Mouse (Mus musculus) forebrain, embryonic 12.5 days (tissue): Measurements from ENCODE around the gene B3galnt2. TPM values are rescaled to one million over a fixed set of nuclear protein-coding genes. Genes with fewer than 3 reads are reported as not detected.
"Not testable (repeated sequence)": the region's sequence is repeated elsewhere in the genome, so short reads cannot be mapped to it uniquely, and the experiment has no call there.

Source experiments
- ATAC-seq: fragments of 200-750 bp; cut with Nextera tagmentation; 2 replicates; pipeline ENCODE4 v1.8.0; 2017; ENCODE audit warnings: moderate TSS enrichment; ENCODE audit not compliant: low FRiP score
- H3K27ac ChIP-seq: fragments of 300-500 bp; sonication (generic); 2 replicates; pipeline ENCODE4 v1.5.1; 2016; ENCODE audit warnings: mild to moderate bottlenecking
- H3K27me3 ChIP-seq: fragments of 300-500 bp; sonication (generic); 2 replicates; pipeline ENCODE4 v1.6.1; 2016; ENCODE audit warnings: mild to moderate bottlenecking
- H3K36me3 ChIP-seq: fragments of 300-500 bp; sonication (generic); replicated peaks from 2 replicates; pipeline ENCODE4 v1.6.1; 2016; ENCODE audit warnings: mild to moderate bottlenecking
- H3K4me1 ChIP-seq: fragments of 300-500 bp; sonication (generic); 2 replicates; pipeline ENCODE4 v1.6.1; 2016
- H3K4me2 ChIP-seq: fragments of 300-500 bp; sonication (generic); 2 replicates; pipeline ENCODE4 v1.6.1; 2016; ENCODE audit warnings: mild to moderate bottlenecking, moderate library complexity
- H3K4me3 ChIP-seq: fragments of 300-500 bp; sonication (generic); replicated peaks from 2 replicates; pipeline ENCODE4 v1.5.1; 2016; ENCODE audit warnings: mild to moderate bottlenecking
- H3K9ac ChIP-seq: fragments of 300-500 bp; sonication (generic); 2 replicates; pipeline ENCODE4 v1.6.1; 2016; ENCODE audit warnings: mild to moderate bottlenecking
- H3K9me3 ChIP-seq: fragments of 300-500 bp; sonication (generic); 2 replicates; pipeline ENCODE4 v1.6.1; 2016
- WGBS: fragments of 180-500 bp; shearing (Covaris S2); methylation state at CpG from one replicate; pipeline ENCODE4 v1.1.7; 2016; 5-methylcytosine and 5-hydroxymethylcytosine counted together
- polyA plus RNA-seq: library from polyadenylated mRNA; unstranded; fragments of >200 nt; fragmentation: Nextera tagmentation; extraction: Ambion mirVana; gene quantifications from 2 replicates; pipeline ENCODE4 v1.2.1, GENCODE M21; 2016

Gene B3galnt2
- polyA plus RNA-seq, 1 experiment from 2014 or later: 40.2 TPM

GRCm38 (mm10) chr13:14014001-14014400 lies 59.7 kb downstream of the B3galnt2 start:
- no peak for ATAC-seq
- 91% methylated on average over 2 of the region's 2 CpGs for WGBS
- peaks cover 62% of the 10 kb centered on the region for H3K36me3 ChIP-seq

GRCm38 (mm10) chr13:14014540-14014939 lies 60.3 kb downstream of the B3galnt2 start:
- no peak overlapping the region for H3K4me3 ChIP-seq
- H3K27ac ChIP-seq: no peak overlapping the region
- WGBS: 95% methylated on average over 4 of the region's 4 CpGs
- H3K27me3 ChIP-seq: no peaks in the 10 kb centered on the region
- no peak for ATAC-seq
- no peaks in the 10 kb centered on the region for H3K4me1 ChIP-seq
- peaks cover 63% of the 10 kb centered on the region for H3K36me3 ChIP-seq
- H3K9ac ChIP-seq: no peak overlapping the region
- H3K9me3 ChIP-seq: no peaks in the 10 kb centered on the region
- H3K4me2 ChIP-seq: no peak overlapping the region

More at GRCm38 (mm10) chr13:14014001-14014400, 59.7 kb downstream of the B3galnt2 start:
- Histone ChIP-seq H3K4me1 (no peaks in the 10 kb centered on the region), H3K4me2 (no peak overlapping the region), H3K9ac (no peak overlapping the region), H3K4me3 (no peak overlapping the region), H3K27ac (no peak overlapping the region), H3K27me3 (no peaks in the 10 kb centered on the region), H3K9me3 (no peaks in the 10 kb centered on the region)

DNA sequence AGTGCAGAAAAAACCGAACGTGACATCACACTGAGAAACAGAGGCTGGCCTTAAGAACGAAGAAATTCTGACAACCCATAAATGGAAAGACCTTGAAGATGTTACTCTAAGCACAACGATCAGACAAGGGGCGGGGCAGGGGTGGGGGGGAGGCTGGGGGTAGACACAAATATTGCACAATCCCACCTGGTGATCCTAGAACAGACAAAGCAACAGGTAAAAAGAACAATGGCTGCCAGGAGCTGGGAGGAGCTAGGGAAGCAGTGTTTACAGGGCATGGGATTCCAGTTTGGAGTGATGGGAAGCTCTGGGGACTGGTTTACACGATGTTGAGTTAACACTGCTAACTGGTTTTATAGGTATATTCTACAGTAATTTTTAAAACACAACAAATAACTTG lies 61.3 kb downstream of the B3galnt2 start:
- no peaks in the 10 kb centered on the region for H3K4me1 ChIP-seq
- no peak overlapping the region for H3K4me2 ChIP-seq
- peaks cover 62% of the 10 kb centered on the region for H3K36me3 ChIP-seq
- no peak overlapping the region for H3K9ac ChIP-seq
- no peaks in the 10 kb centered on the region for H3K27me3 ChIP-seq
- WGBS: 91% methylated on average over 6 of the region's 6 CpGs
- H3K9me3 ChIP-seq: no peaks in the 10 kb centered on the region
- no peak overlapping the region for H3K27ac ChIP-seq
- ATAC-seq: no peak
- H3K4me3 ChIP-seq: no peak overlapping the region

DNA sequence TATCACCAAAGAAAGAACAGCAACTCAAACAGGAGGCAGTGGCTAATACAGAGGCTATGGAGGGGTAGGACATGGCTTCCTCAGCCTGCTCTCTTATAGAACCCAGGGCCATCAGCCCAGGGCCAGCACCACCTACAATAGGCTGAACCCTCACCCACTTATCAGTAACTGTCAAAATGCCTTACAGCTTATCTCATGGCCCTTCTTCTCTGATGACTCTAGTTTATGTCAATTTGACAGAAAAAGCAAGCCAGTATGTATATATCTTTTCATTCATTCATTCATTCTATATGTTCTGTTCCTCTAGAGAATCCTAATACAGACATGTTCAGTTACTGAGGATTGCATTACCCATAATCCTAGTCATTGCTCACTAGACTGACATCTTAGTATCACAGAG lies 64.0 kb downstream of the B3galnt2 start:
- H3K36me3 ChIP-seq: peaks cover 44% of the 10 kb centered on the region
- H3K27ac ChIP-seq: no peak overlapping the region
- no peak overlapping the region for H3K4me3 ChIP-seq
- no peak overlapping the region for H3K9ac ChIP-seq
- H3K27me3 ChIP-seq: no peaks in the 10 kb centered on the region
- ATAC-seq: no peak
- no peaks in the 10 kb centered on the region for H3K9me3 ChIP-seq
- no peak overlapping the region for H3K4me2 ChIP-seq
- no peaks in the 10 kb centered on the region for H3K4me1 ChIP-seq

DNA sequence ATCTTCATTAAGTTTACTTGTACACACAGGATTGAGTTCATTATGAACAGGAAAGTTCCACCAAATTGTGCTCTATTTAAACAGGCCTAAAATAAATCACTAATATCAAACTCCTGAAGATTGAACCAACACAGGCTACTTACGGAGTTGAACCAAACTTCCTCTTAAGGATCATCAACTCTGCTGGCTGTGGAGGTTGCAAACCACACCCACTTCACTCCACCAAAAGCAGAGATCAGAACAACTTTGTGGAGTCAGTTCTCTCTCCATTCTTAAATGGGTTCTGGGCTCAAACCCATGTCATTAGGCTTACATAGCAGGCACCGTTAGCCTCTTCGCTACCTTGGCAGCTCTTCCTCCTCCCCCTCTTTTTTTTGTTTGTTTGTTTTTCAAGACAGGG lies 64.6 kb downstream of the B3galnt2 start:
- Histone ChIP-seq H3K9ac (no peak overlapping the region), H3K36me3 (peaks cover 40% of the 10 kb centered on the region), H3K4me3 (no peak overlapping the region), H3K27ac (no peak overlapping the region), H3K9me3 (no peaks in the 10 kb centered on the region), H3K4me2 (no peak overlapping the region), H3K4me1 (no peaks in the 10 kb centered on the region), H3K27me3 (no peaks in the 10 kb centered on the region)
- no peak for ATAC-seq
- 96% methylated on average over 3 of the region's 3 CpGs for WGBS

- H3K4me2 ChIP-seq, H3K9ac ChIP-seq, H3K27me3 ChIP-seq, H3K27ac ChIP-seq, H3K4me1 ChIP-seq, ATAC-seq, H3K9me3 ChIP-seq, H3K4me3 ChIP-seq: not testable (repeated sequence)
- 88% methylated on average over 12 of the region's 12 CpGs for WGBS
- H3K36me3 ChIP-seq: peaks cover 32% of the 10 kb centered on the region
Measured at GRCm38 (mm10) chr13:14021417-14021816, 67.1 kb downstream of the B3galnt2 start.

DNA sequence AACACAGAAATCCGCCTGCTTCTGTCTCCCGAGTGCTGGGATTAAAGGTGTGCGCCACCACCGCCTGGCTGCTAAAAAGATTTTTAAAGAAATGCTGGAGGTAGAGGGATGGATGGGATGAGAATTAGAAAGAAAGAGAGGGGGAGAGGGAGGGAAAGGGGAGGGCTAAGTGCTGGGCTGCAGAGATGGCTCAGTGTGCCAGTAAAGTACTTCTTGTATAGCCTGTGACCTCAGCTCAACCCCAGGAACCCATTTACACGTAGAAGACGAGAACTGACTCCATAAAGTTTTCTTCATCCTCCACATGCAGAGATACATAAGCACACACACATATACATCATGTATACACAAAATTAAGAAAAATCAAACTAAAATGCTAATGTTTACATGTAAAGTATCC lies 71.3 kb downstream of the B3galnt2 start:
- Histone ChIP-seq H3K27me3 (no peaks in the 10 kb centered on the region), H3K4me1 (no peaks in the 10 kb centered on the region), H3K27ac (no peak overlapping the region), H3K9ac (no peak overlapping the region), H3K4me2 (no peak overlapping the region), H3K4me3 (no peak overlapping the region), H3K9me3 (no peaks in the 10 kb centered on the region), H3K36me3 (peaks cover 27% of the 10 kb centered on the region)
- ATAC-seq: no peak
- WGBS: 94% methylated on average over 6 of the region's 6 CpGs

DNA sequence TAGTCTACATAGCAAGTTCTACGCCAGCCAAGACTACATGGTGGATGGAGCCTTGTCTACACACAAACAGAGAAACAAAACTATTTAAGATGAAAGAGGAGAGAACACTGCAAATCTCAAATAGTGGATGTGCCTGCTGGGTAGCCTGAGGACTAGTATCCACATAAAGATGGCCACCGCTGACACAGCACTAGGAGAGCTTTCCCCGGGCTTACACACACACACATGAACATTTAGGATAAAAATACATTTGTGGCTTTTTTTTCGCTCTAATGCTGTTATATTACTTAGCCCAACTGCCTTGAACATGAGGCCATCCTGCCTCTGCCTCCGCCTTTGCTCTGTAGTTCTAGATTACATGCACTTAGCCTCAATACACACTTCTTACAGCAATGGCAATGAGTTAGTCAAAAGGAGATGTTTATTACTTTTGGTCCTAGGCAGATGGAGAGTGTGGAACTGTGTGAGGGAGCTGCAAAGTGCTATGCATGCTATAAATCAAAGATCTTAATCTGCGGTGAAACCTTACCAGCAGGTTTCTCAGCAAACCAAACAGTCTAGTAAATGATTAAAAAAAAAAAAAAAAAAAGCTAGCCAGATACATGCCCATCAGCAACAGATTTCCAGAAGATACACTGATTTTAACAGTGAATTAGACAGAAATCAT lies 72.0 kb downstream of the B3galnt2 start:
- no peak for ATAC-seq
- no peak overlapping the region for H3K4me3 ChIP-seq
- H3K27ac ChIP-seq: no peak overlapping the region
- H3K9ac ChIP-seq: no peak overlapping the region
- H3K4me2 ChIP-seq: no peak overlapping the region
- no peaks in the 10 kb centered on the region for H3K9me3 ChIP-seq
- no peaks in the 10 kb centered on the region for H3K4me1 ChIP-seq
- peaks cover 27% of the 10 kb centered on the region for H3K36me3 ChIP-seq
- H3K27me3 ChIP-seq: no peaks in the 10 kb centered on the region
- 94% methylated on average over 6 of the region's 6 CpGs for WGBS

- WGBS: 95% methylated on average over 5 of the region's 5 CpGs
- Histone ChIP-seq H3K9ac (no peak overlapping the region), H3K36me3 (0 out of 2 replicates have a peak, but pooled peaks cover 3% of the 10 kb centered on the region), H3K4me3 (no peak overlapping the region), H3K4me2 (no peak overlapping the region), H3K27ac (no peak overlapping the region), H3K9me3 (no peaks in the 10 kb centered on the region), H3K4me1 (peaks cover 6% of the 10 kb centered on the region), H3K27me3 (no peaks in the 10 kb centered on the region)
- no peak for ATAC-seq
Measured at GRCm38 (mm10) chr13:14033309-14034072, 79.2 kb downstream of the B3galnt2 start.

DNA sequence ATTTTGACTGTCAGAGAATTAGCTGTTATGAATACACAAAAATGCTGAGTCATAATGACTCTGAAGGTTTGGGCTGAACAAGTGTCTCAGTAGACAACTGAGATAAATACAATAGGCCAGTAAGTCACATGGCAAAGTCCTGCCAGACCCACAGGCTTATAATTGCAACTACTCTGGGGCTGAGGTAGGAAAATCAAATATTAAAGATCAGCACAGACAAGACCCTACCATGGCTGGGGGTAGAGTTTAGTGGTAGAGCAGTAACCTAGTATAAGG lies 79.7 kb downstream of the B3galnt2 start:
- peaks cover 11% of the 10 kb centered on the region for H3K4me1 ChIP-seq
- no peak overlapping the region for H3K4me2 ChIP-seq
- no peaks in the 10 kb centered on the region for H3K27me3 ChIP-seq
- H3K27ac ChIP-seq: no peak overlapping the region
- H3K4me3 ChIP-seq: no peak overlapping the region
- 0 out of 2 replicates have a peak, but pooled peaks cover 1% of the 10 kb centered on the region for H3K36me3 ChIP-seq
- no peak overlapping the region for H3K9ac ChIP-seq
- no peaks in the 10 kb centered on the region for H3K9me3 ChIP-seq
- ATAC-seq: no peak

GRCm38 (mm10) chr13:14035352-14035751 lies 81.1 kb downstream of the B3galnt2 start:
- not testable (repeated sequence) for H3K36me3 ChIP-seq, H3K4me3 ChIP-seq, H3K9ac ChIP-seq, H3K9me3 ChIP-seq, H3K4me2 ChIP-seq, ATAC-seq, H3K27me3 ChIP-seq, H3K27ac ChIP-seq
- H3K4me1 ChIP-seq: peaks cover 15% of the 10 kb centered on the region
- 90% methylated on average over 3 of the region's 3 CpGs for WGBS

DNA sequence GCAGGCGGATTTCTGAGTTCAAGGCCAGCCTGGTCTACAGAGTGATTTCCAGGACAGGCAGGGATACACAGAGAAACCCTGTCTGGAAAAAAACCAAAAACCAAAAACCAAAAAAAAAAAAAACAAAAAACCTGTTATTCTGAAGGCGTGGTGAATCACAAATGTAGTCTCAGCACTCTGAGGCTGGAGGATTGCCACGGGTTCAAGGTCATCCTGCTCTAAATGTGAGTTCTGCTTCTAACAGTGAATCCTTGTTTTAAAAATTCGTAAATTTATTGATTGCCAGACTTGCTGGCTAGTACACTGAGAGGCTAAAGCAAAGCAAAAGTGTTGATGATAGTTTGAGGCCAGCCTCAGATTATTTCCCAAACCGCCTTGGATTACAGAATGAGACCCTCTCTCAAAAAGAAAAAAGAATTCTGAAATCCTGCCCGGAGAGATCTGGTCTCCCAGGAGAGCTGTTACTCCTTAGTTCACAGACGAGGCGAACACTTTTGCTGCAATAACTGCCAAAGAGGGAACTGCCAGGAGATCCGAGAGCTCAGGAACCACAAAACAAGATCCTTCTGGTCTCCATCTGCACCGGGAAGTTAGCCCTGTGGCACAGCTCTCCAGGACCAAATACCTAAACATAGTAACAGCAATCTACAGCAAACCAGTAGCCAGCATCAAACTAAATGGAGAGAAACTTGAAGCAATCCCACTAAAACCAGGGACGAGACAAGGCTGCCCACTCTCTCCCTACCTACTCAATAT lies 81.8 kb downstream of the B3galnt2 start:
- H3K36me3 ChIP-seq: no peaks in the 10 kb centered on the region
- H3K9ac ChIP-seq: no peak overlapping the region
- no peaks in the 10 kb centered on the region for H3K9me3 ChIP-seq
- no peak overlapping the region for H3K4me3 ChIP-seq
- ATAC-seq: no peak
- H3K27ac ChIP-seq: no peak overlapping the region
- WGBS: 94% methylated on average over 11 of the region's 11 CpGs
- peaks cover 17% of the 10 kb centered on the region for H3K4me1 ChIP-seq
- no peak overlapping the region for H3K4me2 ChIP-seq
- no peaks in the 10 kb centered on the region for H3K27me3 ChIP-seq
